Mouse (Mus musculus) testis, adult 2 months (tissue): ENCODE results near the gene Eefsec.

Experiments used
- CTCF ChIP-seq: fragments of 200-500 bp; IDR thresholded peaks from 2 replicates; pipeline ENCODE4 v1.5.1; 2012; ENCODE audit warnings: low read depth, mild to moderate bottlenecking, inconsistent platforms, low read length, moderate library complexity; ENCODE audit not compliant: control insufficient read depth, insufficient read depth, insufficient replicate concordance
- POLR2A ChIP-seq: fragments of 200-500 bp; IDR thresholded peaks from 2 replicates; pipeline ENCODE4 v1.6.1; 2012; ENCODE audit warnings: low read depth, mild to moderate bottlenecking, inconsistent platforms, low read length, moderate library complexity; ENCODE audit not compliant: control insufficient read depth

DNA sequence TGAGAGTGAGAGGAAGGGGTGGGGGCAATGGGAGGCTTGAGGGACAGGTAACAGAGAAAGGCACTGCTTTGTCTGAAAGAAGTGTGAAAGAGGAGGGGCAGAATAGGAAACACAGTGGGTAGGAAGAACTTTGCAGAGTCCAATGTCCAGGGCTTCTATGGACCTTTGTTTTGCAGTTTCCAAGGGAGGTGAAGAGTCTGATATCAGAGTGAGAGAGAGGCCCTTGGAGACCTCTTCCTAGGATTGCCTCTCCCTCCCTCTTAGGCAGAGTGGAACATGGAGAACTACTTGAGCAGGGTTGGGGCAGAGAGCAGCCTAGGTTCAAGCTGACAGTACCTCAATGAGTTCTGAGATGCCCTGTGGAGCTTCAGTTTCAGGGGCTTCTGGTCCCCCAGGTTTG lies 88.1 kb downstream of the Eefsec start:
- TF ChIP-seq POLR2A = no peak
- no peak for TF ChIP-seq CTCF
